Mouse (Mus musculus): Measurements from ENCODE around the gene Tmem185b.

Gene Tmem185b

DNA sequence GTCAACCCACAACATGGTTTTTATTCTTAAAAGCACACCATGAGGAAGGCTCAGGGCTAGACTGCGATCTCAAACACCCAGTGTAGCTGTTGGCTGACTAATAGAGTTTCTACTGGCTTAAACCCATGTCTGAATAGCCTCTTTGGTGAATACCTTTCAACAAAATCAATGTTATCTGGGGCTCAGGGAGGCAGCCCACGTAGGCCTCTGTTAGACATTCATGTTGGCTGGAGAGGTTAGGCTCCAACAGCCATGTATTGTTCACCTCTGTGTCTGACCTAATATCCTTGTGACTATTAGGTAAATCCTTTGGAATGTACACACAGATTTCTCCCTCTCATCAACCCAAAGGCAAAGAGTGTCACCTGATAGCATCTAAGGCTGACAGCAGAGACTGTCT lies 10.2 kb downstream of the Tmem185b start:
- DNase-seq (ENCODE audit: extremely low spot score, low read depth, low spot score), result no peak

DNA sequence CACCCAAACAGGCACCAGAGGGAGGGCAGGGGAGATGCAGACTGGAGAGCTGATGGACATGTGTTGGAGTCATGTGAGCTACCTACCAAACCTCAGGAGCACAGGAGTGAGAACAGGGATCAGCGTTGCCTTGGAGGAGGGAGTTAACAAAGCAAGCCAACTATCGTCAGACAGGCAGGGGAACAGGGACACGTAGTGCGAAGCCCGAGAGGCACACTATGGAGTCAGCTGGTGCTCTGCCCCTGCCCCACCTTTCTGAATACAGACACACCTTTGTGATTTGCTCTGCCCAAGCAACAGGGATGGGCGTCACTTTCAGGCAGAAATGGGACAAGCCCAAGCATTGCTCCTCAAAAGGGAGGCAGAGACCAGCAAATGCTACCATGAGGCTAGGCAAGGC lies 11.7 kb downstream of the Tmem185b start:
- no peak for DNase-seq (ENCODE audit: extremely low spot score, low read depth, low spot score)

DNA sequence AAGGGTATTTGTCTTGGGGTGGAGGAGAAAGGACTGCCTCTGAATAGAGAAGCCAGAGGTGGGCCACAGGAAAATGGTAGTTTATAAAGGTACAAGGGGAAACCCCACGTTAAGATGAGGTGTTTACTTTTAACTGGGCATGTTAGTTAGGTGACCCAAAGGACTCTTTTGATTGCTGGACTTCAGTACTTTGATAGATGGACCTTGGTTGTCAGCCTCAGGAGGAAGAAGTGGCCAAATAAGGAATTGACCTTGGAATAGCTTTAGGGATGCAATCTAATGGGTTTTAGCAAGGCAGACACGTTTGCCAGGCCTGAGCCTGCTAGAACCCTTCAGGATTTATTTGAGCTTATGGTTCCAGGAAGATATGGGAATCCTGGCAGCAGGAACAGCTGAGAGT lies 13.3 kb downstream of the Tmem185b start:
- no peak for DNase-seq (ENCODE audit: extremely low spot score, low read depth, low spot score)

DNA sequence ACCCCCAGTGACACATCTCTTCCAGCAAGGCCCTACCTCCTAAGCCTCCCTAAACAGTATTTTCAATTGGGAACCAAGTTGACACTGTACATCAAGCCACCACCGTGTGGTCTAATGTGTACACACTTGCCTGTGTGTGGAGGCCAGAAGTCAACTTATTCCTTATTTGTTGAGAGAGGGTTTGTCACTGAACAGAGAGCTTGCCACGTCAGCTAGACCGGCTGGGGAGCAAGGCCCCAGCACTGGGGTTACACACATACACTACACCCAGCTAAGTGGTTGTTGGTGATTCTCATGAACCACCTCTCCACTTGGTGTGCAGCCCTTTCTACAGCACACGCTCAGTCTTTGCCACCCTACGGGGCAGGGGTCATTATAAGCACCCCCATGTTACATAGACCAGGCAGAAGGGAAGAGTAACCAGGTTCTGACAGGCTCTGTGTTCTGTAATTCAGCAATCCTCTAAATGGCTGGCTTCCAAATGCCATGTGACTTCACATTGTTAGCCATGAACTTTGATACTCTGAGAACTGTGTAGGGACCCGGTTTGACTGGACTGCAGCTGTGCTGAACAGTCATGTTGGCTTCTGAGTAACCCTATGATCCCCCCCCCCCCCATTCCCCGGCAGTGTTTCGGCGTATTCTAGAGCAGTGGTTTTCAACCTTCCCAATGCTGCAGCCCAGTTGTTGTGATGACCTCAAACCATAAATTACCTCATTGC lies 15.0 kb downstream of the Tmem185b start:
- no peak for DNase-seq (ENCODE audit: extremely low spot score, low read depth, low spot score)

DNA sequence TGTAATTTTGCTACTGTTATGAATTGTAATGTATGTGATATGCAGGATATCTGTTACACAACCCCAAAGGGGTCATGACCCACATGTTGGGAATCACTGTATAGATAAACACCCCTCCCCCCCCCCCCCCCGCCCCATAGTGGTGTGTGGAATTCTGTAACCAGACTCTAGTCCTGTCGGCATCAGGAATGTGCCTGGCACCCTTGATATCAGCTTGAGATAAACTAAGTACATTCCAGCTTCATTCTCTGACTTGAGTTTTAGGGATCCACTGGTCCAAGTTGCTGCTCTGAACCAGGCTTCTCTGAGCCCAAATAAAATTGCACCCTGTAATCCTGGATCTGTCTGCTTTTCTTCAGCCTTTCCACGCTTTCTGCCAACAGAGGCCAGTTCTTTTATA lies 15.6 kb downstream of the Tmem185b start:
- no peak for DNase-seq (ENCODE audit: extremely low spot score, low read depth, low spot score)

DNA sequence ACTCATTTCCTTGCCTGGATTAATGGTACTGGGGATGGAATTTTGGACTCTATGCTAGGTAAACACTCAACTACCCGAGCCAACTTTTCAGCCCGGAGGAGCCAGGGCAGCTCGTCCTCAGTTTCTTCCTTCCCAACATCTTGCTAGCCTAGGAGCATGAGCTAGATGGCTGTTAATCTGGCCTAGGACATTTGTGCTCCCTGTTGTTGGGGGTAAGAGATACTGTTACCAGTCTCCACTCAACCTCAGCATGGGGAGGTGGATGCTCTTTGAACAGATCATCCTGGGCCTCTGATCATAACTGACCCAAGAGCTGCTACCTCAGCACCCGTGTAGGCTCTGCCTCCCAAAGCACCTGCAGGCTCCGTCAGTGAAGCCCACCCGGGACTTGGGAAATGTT lies 17.4 kb downstream of the Tmem185b start:
- no peak for DNase-seq (ENCODE audit: extremely low spot score, low read depth, low spot score)

DNA sequence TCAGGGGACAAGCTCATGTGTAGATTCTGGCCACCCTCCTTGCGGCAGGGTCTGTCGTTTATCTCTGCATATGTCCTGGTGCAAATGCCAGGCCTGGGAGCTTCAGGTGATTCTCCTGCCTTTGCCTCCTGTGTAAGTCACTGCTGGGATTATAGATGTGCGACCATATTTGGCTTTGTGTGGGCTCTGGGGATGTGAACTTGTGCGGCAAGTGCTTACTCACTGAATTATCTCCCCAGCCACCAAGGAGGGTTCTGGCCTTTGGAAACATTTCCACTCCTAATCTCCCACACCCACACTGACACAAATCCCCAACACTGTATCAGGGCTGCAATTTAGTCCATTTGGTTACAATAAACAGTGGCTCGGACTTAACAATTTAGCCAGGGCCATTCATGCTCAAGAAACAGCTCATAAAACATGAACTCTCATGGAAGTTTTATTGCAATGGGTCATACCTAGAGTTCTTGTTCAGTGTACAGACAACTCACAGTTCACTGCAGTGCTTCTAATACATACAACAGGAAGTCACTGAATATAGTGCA lies 18.7 kb downstream of the Tmem185b start:
- peak; percentile 12 for DNase-seq (ENCODE audit: extremely low spot score, low read depth, low spot score)

DNA sequence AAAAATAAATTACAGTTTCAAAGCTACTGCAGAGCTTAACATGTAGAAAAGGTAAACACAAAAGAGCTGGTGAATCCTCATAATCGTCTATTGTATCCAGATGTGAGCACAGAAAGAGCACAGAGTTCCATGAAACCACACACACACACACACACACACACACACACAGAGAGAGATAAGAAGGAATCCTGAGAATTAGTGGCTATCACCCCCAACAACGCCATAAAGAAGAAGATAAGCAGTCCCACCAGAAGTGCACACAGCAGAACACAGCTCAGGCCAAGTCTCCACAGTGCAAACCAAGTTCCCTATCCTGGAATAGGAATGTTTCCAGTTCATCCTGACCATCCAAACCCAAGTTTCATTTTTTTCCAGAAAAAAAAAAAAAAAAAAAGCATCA lies 19.2 kb downstream of the Tmem185b start:
- DNase-seq (ENCODE audit: extremely low spot score, low read depth, low spot score), result no peak

DNA sequence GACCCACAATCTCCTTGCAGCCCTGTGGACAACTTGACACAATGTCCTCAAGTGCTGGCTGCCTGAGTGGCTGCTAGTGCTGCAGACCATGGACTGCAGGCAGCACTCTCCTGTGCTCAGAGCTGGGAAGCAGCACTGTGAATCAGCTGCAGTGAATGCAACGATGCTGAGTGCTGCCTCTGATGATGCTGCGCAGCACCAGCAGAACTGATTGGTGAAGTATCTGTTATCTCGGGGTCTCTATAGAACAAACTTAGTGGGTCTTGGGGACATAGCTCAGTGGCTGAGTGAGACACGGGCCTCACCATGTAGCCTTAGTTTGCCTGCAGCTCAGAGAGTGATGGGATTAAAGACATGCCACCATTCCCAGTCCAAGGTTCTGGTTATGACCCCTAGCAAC lies 19.7 kb downstream of the Tmem185b start:
- DNase-seq (ENCODE audit: extremely low spot score, low read depth, low spot score), result no peak

DNA sequence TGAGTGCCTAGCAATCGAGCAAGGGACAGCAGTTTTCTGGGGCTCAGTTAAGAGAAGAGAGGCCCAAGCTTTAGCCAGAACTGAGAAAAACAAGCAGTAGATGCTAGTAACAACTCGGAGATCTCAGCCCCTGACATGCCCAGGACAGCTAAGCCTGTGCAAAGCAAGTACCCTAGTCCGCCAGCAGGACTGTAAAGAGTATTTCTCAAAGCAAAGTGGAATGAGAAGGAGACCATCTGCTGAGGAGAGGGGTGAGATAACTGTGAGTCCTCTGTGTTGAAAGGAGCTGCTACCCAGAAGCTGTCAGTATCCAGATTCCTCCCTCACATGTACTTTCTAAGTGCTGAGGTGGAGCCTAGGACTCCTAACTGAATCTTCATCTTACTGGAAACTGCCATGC lies 20.5 kb downstream of the Tmem185b start:
- DNase-seq (ENCODE audit: extremely low spot score, low read depth, low spot score), result no peak

DNA sequence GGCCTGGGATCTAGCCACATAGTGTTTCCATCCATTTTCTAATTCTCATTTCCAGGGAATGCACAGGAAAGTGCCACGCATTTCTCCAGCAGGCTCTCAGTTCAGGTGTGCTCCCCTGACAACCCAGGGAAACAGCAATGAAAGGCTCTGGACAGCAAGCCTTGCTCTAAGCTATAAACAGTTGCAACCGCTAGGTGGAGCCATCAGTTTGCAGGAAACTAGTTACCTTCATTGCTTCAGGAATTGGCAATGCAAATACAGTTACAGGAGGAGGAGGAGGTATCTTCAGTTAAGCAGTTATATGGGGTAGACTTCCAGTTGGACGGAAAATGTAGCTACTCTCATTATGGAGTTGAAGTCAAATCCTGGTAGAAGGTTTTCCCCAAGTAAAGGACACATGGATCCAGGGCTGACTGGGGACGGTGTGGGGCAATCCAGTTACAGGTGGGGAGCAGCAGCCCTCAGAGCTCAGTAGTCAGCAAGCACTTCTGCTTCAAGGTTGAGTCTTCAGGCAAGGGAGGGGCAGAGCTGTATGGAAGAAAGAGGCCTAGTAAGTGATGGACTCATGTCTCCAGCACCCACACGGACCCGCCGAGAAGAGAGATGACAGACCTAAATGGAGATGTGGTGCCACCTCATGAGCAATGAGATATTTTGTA lies 22.8 kb downstream of the Tmem185b start:
- peak; percentile 53 for DNase-seq (ENCODE audit: extremely low spot score, low read depth, low spot score)

DNA sequence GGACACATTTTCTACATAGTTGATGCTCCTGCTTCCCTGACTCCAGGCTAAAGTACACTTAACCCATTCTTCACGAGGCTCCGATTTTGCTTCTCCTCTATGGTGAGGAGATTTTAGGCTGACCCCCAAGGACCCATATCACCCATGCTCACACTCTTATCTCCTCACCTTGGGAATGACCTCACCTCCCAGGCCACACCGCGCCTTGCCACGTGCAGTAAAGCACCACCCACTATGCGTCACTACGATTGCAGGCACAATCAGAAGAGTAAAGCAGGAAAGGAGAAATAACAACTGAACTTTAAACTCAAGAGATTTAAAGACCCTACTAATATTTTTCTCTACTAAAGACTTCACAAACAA lies 23.3 kb downstream of the Tmem185b start:
- DNase-seq (ENCODE audit: extremely low spot score, low read depth, low spot score), result no peak

DNA sequence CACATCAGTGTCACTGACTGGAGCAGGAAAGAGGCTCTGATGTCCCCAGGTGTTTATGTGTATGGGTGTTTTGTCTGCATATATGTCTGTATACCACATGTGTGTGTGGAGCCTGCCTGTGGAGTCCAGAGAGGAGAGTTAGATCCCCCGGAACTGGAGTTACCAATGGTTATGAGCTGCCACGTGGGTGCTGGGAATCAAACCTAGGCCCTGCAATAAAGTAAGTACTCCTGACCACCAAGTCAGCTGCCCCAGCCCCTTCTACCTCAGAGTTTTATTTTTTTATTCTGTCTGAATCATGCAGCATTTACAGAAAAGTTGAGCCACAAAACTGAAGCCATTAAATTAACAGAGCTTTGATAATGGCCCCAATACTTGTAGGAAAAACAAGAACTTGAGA lies 24.1 kb downstream of the Tmem185b start:
- no peak for DNase-seq (ENCODE audit: extremely low spot score, low read depth, low spot score)

DNA sequence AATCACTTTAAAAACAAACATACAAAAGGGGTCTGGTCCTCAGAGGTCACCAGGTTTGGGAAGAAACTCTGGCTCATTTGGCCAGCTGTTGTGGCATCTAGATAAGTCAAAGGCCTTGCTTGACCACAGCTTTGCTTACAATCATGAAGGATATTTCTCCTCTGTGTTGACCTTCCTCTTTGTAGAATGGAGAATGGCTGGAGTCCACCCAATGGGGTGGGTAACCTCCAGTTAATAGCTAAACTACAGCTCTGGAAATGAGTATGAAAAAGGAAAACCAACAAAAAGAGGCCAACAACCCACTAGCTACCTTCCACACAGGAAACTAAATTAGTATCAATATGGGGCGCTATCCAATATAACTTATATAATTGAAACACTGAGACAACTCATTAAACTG lies 25.7 kb downstream of the Tmem185b start:
- DNase-seq (ENCODE audit: extremely low spot score, low read depth, low spot score), result no peak

DNA sequence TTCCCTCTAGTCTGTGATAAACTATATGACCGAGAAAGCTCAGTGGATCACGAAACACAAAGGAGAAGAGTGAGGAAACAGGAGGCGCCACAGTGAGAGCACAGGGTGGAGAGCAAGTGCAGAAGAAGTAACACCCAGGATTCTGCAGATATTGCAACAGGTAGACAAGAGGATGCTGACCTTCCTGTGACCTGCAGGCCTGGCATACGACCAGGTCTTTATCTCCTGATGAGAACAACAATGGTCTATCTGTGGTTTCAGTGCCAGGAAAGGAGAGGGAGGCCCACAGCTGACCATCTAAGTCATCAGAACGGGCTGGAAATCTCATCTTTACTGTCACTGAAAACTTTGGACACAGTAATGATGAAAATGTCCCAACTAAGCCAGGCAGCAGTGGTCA lies 29.7 kb downstream of the Tmem185b start:
- no peak for DNase-seq (ENCODE audit: extremely low spot score, low read depth, low spot score)

DNA sequence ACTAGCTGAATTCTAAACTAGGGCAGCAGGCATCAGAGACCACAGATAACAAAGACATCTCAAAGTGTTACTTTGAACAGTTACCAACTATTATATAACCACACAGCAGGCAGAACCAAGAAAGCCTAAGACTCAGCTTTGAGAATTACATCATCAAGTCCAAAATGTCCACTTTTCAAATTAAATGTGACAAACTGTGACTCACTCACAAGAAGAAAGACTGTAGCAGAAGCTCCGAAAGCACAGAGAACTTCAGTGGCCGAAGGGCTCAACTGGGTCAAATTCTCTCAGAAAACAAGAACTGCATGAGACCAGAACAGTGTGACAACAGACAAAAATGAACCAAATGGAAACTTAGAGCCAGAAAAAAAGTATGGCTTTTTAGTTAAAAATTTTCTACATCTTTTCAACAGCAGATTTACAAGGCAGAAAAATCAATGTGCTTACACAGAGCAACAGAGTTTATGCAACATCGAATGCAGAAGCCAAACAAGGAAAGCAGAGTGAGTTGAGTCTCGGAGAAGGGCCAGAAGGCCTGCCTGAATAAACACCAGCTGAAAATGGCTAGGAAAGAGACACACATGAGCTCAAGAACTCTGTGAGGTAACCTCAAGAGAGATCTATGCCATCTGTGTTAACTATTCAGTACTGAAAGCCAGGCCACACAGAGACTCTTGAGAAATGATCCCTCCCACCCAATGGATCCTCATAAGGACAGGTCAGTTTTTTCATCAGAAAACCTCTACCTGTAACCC lies 31.9 kb downstream of the Tmem185b start:
- no peak for DNase-seq (ENCODE audit: extremely low spot score, low read depth, low spot score)

DNA sequence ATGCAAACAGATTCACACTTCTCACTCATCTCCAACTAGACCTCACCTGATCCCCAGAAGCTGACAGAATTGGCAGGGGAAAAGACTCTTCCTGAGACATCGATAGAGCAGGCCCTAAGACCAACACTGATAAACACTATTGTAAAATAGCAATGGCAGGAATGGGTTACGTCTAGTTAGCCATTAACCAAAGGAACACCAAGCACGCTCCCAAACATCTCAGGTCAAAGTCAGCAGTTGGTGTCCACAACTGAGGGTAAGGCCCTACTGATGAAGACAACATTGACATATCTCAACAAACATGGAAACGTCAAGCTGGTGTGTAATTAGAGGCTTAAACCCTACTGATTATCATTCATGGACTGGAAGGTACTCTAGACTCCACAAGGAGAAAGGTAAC lies 39.6 kb downstream of the Tmem185b start:
- no peak for DNase-seq (ENCODE audit: extremely low spot score, low read depth, low spot score)

DNA sequence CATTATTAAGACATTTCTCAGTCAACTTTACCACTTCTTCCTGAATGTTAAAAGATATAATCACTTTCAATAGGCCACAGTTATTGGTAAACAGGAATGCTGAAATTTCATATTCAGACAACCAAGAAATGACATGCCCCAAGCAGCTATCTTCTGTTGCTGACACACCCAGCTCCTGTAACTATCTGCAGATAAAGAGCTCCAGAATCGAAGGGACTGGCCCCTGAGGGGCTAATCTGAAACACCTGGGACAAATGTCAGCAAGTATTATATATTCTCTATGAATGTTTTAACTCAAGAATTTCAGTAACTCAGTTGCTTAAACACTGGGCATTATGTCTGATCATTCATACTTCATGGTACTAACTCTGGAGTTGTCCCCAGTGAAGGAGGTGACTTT lies 44.2 kb downstream of the Tmem185b start:
- no peak for DNase-seq (ENCODE audit: extremely low spot score, low read depth, low spot score)
